Mouse (Mus musculus) MEL-GATA-1-ER (cell line): ENCODE measurements around the gene Aars2.

Experiments used
- DNase-seq: peaks from one replicate; pipeline ENCODE4 v3.0.0-alpha.2; 2012; ENCODE audit warnings: low read depth; ENCODE audit errors: extremely low read depth

Gene Aars2

DNA sequence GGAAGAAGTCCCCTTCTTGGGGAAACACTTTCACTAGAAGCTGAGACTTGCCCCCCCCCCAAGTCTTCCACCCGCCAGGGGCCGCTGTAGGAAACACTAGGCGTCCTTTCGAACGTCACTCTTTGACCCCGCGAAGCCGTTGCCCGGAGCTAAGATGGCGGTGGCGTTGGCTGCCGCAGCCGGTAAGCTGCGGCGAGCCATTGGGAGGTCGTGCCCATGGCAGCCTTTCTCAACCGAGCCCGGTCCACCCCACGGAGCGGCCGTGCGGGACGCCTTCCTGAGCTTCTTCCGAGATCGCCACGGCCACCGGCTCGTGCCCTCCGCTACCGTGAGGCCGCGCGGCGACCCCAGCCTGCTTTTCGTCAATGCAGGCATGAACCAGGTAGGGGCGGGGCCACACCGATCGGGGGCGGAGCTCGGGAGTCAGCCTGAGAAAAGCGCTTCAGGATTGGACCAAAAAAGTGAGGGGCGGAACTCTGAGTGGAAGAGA lies at the start of gene Aars2:
Gene Aars2 (plus strand): TSS at position 142 of the 490 bp plus-strand sequence.
- DNase-seq, result peak; percentile 74

DNA sequence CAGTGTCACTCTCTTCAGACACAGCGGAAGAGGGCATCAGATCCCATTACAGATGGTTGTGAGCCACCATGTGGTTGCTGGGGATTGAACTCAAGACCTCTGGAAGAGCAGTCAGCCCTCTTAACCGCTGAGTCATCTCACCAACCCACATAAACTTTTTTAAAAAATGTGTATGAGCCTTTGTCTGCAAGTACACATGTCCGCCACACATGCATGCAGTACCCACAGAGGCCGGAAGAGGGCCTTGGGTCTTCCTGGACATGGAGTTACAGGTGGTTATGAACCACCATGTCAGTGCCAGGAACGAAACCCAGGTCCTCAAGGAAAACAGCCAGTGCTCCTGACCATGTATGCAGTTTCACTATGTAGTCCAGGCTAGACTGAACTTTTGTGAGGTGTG lies 49.2 kb upstream of the Aars2 start:
- DNase-seq, result no peak

DNA sequence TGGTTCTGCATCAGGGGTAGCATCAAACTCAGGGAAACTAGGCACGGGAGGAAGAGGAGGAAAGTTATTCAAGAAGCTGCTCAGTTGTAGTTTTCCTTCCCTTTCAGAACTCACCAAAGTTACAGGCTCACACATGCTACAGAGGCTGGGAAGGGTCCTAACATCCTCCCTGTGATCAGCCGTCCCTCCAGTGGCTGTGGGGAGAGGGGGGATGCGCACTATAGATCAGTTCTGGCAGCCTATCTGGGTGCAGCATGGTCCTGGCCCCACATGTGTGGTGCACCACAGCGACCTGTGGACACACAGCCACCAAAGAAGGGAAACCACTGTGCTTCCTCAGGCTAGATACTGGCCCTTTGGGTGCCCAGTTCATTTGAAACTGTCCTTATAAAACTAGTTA lies 48.1 kb upstream of the Aars2 start:
- no peak for DNase-seq

DNA sequence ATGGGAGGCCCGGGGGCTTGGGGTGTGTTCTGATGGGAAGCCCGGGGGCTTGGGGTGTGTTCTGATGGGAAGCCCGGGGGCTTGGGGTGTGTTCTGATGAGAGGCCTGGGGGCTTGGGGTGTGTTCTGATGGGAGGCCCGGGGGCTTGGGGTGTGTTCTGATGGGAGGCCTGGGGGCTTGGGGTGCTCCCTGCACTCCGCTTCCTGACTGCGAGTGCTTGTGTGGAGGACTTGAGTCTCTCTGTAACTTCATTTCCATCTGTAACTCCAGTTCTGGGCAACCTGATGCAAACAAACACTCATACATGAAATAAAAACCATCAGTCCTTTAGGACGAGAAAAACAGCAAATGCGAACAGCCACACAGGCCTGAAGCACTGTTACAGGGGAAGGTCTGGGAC lies 47.6 kb upstream of the Aars2 start:
- no peak for DNase-seq

DNA sequence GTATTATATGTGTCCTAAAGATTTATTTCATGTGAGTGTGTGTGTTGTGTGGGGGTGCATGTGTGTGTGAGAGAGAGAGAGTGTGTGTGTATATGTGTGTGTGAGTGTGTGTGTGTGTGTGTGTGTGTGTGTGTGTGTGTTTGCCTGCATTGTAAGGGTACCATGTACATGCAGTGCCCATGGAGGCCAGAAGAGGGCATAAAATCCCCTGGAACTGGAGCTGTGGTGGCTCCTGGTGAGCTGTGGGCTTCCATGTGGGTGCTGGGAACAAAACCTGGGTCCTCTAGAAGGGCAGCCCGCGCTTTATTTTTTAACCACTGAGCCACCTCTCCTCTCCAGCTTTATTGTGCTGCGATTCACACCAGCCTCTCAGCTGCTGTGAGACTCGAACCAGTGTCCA lies 44.1 kb upstream of the Aars2 start:
- DNase-seq, result no peak

DNA sequence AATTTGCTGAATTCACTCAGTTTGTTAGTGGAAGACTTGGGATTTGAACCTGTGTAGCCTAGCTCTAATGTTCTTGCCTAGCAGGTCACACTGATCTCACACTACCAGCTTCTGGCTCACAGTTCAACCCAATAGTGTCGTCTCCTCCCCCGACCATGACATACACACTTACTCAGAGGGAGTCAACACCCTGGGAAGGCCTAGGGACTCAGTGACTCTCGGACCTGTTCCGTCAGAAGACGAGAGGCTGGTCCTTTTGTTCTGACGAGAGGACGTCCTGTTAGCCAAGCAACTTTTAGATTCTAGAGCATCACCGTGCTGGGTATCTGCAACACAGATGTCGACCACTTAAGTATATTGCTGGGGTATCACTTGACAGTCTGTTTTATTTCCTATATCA lies 42.4 kb upstream of the Aars2 start:
- no peak for DNase-seq

DNA sequence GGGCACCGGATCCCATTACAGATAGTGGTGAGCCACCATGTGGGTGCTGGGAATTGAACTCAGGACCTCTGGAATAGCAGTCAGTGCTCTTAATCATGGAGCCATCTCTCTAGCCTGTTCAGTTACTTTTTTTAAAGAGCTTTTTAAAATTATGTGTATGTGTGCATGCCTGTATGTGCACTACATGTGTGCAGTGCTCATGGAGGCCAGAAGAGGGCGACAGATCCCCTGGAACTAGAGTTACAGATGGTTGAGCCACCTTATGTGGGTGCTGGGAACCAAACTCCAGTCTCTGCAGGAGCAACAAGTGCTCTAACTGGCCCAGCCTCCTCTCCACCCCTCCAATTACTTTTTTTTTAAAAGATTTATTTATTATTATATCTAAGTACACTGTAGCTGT lies 39.9 kb upstream of the Aars2 start:
- DNase-seq, result no peak

DNA sequence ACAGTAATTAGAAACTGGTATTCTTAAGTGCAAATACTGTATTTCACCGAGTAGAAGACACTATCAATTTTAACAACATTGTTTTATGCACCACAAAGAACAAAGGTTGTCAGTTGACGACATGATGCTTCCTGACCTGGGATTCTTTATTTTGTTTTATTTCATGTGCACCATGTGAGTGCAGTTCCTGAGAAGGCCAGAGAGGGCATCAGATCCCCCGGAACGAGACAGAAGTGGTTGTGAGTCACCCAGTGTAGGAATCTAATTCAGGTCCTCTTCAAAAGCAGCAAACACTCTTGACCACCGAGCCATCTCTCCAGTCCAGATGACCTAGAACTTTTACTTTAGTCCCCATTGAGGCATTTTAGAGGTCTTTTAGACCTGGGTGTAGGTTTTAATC lies 38.3 kb upstream of the Aars2 start:
- no peak for DNase-seq

DNA sequence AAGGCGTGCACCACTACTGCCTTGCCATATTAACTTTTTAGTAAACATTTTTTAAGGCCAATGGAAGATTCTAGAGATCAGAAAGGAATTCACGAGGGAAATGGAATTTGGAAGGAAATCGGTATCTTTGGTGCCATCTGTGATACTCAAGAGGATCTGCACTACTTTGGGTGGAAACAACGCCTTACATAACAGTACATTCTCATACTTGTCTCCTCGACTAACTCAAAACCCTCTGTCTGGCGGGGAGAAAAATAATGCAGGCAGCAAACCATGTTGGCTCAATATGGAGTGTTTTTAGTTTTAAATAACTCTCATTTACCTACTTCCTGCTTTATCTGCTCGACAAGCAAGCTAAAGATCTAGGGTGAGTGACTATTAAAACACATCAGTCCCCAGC lies 35.9 kb upstream of the Aars2 start:
- DNase-seq, result no peak

DNA sequence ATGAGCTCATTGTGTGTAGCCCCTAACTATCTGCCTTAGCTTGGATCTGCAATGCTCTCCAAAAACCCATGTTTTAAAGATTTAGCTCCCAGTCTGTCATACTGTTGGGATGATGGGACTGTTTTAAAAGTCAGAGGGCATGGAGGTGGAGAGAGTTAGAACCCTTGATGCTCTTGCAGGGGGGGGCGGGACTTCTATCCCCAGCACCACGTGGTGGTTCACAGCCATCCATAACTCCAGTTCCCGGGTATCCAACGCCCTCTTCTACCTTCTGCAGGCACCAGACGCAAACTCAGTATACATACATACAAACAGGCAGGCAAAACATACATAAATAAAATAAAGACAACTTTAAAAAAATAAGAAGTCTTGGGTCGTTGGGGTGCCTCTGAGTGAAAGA lies 33.0 kb upstream of the Aars2 start:
- no peak for DNase-seq

DNA sequence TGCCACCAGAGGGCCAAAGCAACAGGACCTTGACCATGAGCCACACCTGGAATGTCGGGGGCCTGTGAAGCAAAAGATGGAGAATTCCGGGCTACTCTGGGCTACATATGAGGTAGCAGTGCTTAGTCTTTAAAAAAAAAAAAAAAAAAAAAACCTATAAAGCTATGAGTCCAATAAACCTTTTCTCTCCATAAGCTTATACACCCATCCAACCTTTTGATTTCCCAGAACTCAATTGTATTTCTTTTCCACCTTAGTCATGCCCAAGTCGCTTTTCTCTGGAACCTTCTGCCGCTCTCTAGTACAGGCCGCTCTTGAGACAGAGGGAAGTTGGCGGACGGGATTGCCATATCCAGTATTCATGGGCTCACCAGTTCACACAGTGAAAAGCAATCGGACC lies 32.5 kb upstream of the Aars2 start:
- DNase-seq, result no peak

DNA sequence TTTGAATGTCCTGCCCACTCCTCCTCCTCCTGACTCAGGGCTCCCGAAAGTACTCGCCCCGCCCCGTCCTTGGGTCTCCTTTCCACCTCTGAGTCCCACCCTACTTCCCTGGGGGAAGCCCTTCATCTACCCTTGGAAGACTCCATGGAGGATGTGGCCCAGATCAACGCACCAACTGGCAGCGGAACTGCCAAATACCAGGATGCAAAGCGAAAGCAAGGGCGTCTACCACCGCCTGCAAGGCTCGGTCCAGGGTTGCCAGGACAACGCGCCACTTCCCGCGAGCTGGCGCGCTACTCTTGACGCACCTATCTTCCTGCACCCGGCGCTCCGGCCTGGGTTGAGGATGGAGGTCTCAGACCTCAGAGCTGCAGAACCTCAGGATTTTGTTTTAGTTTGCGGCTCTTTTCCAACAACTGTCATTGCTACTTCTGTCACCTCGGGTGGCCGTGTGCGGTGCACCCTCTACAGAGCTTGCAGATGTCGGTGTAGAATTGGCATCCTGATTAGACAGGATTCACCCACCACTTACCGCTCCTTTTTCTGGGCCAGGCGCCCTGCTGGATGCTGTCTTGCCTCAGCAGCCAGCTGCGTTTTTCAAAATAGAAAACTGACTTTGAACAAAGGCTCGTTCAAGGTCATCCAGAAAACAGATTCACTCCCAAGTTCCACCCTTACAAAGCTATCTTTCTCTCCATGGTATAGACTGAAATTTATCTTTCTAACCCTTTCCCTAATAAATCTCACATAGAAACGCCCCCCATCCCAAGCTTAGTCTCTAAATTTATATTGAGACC lies 31.8 kb upstream of the Aars2 start, which contains the start of gene Spats1:
Gene Spats1 (minus strand): TSS at position 747 of the 797 bp plus-strand sequence.
- DNase-seq, result peak; percentile 60

DNA sequence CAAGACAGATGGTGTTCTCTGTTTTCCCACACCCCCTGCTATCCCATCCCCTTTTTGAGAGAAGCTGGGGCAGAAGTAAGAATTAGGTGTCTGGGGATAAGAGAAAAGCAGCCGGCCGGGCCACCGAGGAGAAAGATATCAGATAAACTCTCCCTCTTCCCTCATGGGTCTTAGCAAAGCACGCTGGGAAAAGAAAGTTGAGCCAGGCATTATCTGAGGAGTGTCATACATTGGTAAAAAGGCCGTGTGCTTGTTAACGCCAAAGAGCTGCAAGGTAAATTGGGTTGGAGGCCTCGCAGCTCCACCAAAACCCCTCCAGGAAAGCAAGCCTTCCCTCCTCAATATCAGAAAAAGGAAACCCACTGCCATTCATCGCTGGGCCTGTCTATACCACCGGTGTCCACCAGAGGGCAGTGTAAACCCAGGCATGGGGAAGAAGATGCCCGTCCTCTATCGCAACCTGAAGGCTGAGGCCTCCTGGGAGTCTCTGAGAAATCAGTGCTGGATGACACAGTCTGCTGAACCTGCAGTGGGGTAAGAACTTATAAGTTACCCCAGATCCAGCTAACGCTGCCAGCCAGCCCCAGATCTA lies 28.3 kb upstream of the Aars2 start:
- DNase-seq, result peak; percentile 46

DNA sequence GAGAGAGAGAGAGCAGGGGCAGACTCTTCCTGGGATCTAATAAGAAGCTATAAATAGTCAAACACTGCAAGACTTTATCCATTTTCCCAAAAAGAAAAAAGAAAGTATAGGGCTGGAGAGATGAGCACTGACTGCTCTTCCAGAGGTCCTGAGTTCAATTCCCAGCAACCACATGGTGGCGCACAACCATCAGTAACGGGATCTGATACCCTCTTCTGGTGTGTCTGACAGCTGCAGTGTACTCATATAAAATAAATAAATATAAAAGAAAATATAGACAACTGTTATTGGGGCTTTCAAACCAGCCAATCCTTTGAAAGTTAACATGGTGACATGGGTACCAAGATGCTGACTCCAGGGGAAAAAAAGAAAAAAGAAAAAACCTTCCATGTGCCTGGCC lies 26.2 kb upstream of the Aars2 start:
- no peak for DNase-seq

DNA sequence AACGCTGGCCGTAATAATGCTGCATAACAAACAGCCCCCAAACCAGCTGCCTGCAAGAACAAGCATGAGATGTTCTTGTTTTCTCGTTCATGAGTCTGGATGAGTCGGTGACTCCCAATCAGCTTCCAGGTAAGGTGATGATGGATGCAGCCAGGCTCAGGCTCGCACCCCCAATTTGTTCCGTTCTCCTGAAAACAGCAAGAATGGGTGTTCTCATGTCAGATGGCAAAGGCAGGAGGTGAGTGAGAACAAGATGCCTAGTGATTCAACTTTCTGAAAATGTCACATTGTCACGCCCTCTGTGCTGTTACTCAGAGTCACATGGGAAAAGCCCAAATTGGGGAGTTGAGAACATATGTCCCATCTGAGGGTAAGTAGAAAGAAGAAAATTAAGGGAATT lies 21.1 kb upstream of the Aars2 start:
- no peak for DNase-seq

DNA sequence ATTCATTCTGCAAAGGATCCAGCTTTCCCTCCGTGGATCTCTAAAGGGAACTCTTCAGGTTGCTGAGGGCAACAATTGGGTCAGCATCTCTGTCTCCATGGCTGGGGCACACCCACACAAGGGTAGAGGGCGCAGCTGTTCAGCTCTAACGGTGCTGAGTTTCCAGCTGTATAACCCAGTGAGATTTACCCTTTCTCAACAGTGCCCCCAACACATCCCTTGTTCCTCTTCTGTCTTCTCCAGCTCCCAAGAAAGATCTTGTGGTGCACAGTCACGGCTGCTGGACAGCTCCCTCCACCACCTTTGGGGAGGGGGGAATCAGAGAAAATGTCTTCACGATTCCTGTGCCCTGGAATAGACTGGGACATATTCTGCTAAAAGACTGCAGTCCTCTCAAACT lies 19.4 kb upstream of the Aars2 start:
- DNase-seq, result no peak

DNA sequence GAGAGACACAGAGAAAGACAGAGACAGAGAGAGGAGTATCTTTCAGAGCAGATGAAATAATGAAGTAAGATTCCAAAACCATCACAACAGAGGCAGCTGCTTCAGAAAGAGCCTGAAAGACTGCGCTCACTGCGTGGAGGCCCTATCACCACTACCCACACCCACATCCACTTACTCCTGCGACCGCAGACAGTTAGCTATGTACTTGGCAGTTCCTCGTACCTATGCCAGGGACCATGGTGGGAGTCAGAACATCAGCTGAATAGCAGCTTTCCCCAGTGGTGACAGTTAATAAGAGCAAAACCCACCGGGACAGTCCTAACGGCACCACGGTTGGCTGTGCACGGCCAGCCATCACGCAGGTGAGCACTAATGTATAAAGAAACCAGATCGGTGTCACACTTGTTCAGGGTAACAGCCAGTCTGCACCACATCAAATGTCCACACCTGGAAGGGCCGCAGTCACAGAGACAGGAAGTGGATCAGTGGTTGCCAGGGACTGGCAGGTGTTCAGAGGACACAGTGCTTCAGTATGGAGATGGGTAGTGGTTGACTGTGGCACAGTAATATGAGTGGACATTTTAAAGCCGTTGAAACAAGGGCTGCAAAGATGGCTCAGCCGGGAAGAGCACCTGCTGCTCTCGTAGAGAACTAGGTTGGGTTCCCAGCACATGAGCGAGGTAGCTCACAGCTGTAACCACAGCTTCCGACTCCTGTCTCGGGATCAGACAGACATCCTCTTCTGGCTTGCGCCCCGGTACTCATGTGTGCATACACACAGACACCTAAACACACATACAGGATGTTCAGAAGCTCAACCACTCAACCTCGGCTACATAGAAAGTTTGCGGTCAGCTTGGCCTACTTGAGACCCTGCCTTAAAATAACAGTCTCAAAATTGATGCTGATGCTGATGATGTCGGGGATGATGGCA lies 18.1 kb upstream of the Aars2 start:
- no peak for DNase-seq

DNA sequence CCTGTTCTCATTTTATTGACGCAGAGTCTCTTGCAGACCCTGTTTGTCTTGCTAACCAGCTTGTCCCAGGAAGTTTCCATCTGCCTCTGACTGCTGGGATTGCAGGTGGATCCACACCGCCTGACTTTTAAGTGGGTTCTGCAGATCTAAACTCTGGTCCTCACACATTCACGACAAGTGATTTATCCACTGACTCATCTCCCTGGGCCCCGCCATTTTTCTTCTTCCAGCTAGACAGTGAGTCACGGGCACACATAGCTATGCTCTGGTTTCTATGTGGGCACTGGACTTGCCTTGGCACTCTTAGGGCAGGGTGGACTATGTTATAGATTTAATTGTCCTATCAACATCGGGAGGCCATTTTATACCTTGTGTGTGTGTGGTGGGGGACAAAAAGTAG lies 16.9 kb upstream of the Aars2 start:
- DNase-seq, result no peak

DNA sequence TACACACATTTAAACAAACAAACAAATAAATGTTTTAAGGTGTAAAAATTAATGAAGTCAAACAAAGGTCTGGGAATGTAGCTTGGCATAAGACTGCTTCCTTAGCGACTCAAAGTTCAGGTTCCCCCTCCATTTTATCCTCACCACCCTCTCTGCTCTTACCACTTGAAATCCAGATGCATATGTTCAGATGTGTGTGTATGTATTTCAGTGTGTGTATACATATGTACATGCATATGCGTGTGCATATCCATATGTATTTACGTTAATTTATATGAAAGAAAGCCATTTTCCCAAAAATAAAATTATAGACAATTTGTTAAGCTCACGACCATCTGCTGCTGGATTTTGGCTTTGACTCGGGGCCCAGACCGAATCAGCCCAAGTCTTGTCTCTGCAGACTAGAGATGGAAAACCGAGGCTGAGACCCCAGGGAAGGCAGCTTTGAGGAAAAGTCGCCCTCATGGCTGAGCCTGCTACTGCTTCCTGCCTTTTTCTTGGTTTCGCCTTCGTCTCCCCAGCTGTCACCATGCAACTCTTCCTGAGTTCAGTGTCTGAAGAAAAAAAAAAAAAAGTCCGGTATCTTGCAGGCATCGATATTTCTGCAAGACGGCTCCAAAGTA lies 16.0 kb upstream of the Aars2 start:
- no peak for DNase-seq

DNA sequence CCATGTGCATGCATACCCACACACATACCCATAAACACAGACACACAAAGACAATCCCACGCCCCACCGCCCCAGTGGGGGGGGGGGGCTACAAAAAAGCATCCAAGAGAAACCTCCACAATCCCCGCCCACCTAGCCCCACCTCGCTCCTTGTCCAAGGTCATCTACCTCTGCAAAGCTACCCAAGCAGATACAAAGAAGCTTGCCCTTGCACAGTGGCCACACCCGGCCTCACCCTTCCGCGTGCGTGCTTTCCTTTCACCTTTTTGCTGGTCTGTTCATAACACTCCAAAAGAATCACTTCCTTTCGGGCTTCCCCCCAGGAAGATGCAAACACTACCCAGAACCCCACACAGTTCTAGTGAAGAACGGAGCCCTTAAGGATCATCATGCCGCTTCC lies 11.2 kb upstream of the Aars2 start:
- DNase-seq, result no peak

DNA sequence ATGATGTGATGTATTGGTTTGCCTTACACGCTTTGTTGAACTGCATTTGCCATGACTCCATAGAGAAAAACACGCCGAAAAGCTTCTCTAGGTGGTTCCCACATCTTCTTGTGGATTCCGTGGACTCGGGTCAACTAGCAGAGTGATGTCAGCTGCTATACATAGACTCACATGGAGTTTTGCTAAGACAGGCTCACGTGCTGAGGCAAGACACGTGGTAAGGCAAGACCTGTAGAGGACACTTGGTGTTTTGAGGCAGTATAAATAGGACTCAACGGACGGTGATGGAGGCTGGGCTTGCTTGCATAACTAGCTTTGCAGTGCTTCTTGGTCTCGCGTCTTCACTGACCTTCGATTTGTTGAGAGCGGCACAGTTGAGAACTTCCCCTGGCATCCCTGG lies 8.2 kb upstream of the Aars2 start:
- no peak for DNase-seq

DNA sequence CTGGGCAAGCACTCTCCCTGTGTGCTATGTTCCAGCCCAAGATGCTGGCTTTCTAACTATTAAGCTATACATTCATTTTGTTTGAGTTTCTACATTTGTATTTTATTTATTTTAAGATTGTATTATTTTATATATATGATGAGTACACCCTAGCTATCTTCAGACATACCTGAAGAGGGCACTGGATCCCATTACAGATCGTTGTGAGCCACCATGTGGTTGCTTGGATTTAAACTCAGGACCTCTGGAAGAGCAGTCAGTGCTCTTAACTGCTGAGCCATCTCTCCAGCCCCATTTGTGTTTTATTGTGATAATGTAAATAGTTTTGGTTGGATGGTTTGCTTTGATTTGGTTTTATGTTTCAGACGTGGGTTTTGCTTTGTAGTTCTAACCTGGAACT lies 7.1 kb upstream of the Aars2 start:
- no peak for DNase-seq
